ENCODE assay signal across 28 mouse cellular contexts in genomic region chr13:18495021-18495811, GRCm38 (mm10).
DNase-seq lines count a peak whose midpoint lies in the region; ATAC-seq lines count a peak whose summit lies in the region.
"Had no signal": no experiment of that assay in that cellular context is flagged by ENCODE, and none has a peak within 500 bp of the region (broad histone marks: within the 10 kb centered on the region; RNA-seq: fewer than 3 reads in every experiment).

No protein-coding gene starts in this region.

- no peak overlapping the region for H3K4me3 ChIP-seq in midbrain, embryonic 13.5 days (replicated peaks)
- no peak overlapping the region for H3K4me3 ChIP-seq in midbrain, embryonic 10.5 days
- H3K4me3 ChIP-seq in hindbrain, embryonic 15.5 days: no peak overlapping the region
- no peak overlapping the region for H3K4me3 ChIP-seq in neural tube, embryonic 14.5 days (ENCODE audit: low read depth, low read length)
- H3K4me3 ChIP-seq: embryonic facial prominence, embryonic 13.5 days; erythroblast, embryonic 14.5 days; limb, embryonic 13.5 days; liver, embryonic 12.5 days; midbrain, embryonic 12.5 days; stomach, embryonic 15.5 days had no signal

- WGBS in midbrain, embryonic 13.5 days: 71% methylated on average over 10 of the region's 10 CpGs
- WGBS in midbrain, embryonic 10.5 days: 76% methylated on average over 10 of the region's 10 CpGs
- WGBS in hindbrain, embryonic 15.5 days: 57% methylated on average over 10 of the region's 10 CpGs
- WGBS in neural tube, embryonic 14.5 days: 37% methylated on average over 10 of the region's 10 CpGs

- H3K4me1 ChIP-seq in midbrain, embryonic 13.5 days (replicated peaks): peaks cover 18% of the 10 kb centered on the region
- H3K4me1 ChIP-seq in midbrain, embryonic 10.5 days: peaks cover 34% of the 10 kb centered on the region
- H3K4me1 ChIP-seq in hindbrain, embryonic 15.5 days (replicated peaks): peaks cover 10% of the 10 kb centered on the region; the same call in 1 of the 2 replicates
- H3K4me1 ChIP-seq in neural tube, embryonic 14.5 days (ENCODE audit: control insufficient read depth, insufficient read depth, low read length): no peaks in the 10 kb centered on the region
- H3K4me1 ChIP-seq: embryonic facial prominence, embryonic 13.5 days; liver, embryonic 12.5 days; stomach, embryonic 15.5 days had no signal

- no peaks in the 10 kb centered on the region for H3K36me3 ChIP-seq in midbrain, embryonic 13.5 days
- no peaks in the 10 kb centered on the region for H3K36me3 ChIP-seq in midbrain, embryonic 10.5 days
- H3K36me3 ChIP-seq in hindbrain, embryonic 15.5 days: no peaks in the 10 kb centered on the region
- no peaks in the 10 kb centered on the region for H3K36me3 ChIP-seq in neural tube, embryonic 14.5 days (ENCODE audit: control insufficient read depth, insufficient read depth, low read length)
- H3K36me3 ChIP-seq: embryonic facial prominence, embryonic 13.5 days; limb, embryonic 13.5 days; liver, embryonic 12.5 days; midbrain, embryonic 12.5 days; stomach, embryonic 15.5 days had no signal

- peak overlapping the region; percentile 19 for H3K4me2 ChIP-seq in midbrain, embryonic 13.5 days (replicated peaks)
- 0 out of 2 replicates have a peak overlapping the region, but pooled peaks have one; percentile 13 for H3K4me2 ChIP-seq in hindbrain, embryonic 15.5 days
- H3K4me2 ChIP-seq in neural tube, embryonic 14.5 days (ENCODE audit: low read depth, low read length): no peak overlapping the region
- H3K4me2 ChIP-seq: embryonic facial prominence, embryonic 13.5 days; limb, embryonic 13.5 days; liver, embryonic 12.5 days; midbrain, embryonic 12.5 days; stomach, embryonic 15.5 days had no signal

- H3K9ac ChIP-seq in midbrain, embryonic 13.5 days (replicated peaks): 0 out of 2 replicates have a peak overlapping the region, but pooled peaks have one; percentile 14
- no peak overlapping the region for H3K9ac ChIP-seq in hindbrain, embryonic 15.5 days
- H3K9ac ChIP-seq in neural tube, embryonic 14.5 days (replicated peaks; ENCODE audit: low read depth, low read length): 0 out of 2 replicates have a peak overlapping the region, but pooled peaks have one; percentile 32
- H3K9ac ChIP-seq: embryonic facial prominence, embryonic 13.5 days; limb, embryonic 13.5 days; liver, embryonic 12.5 days; midbrain, embryonic 12.5 days; stomach, embryonic 15.5 days had no signal

- DNase-seq in frontal cortex, postnatal 10 days (ENCODE audit: low spot score in 2 of 2): no peak
- no peak for DNase-seq in midbrain, embryonic 10.5 days (ENCODE audit: low spot score)
- no peak for DNase-seq in adrenal gland, postnatal 25 days
- no peak for DNase-seq in kidney, adult 8-10 months
- DNase-seq: adrenal gland, postnatal 36 days; cerebellum, adult 11-12 months; cerebellum, postnatal 14 days; embryo, embryonic 11 days; gastrocnemius, postnatal 36 days; kidney, adult 2 months; kidney, postnatal 10 days; lung, adult 18-20 months; lung, postnatal 10 days; right cerebral cortex, postnatal 14 days; thymus, adult 2 months; thymus, postnatal 4 days had no signal

- H3K27ac ChIP-seq in midbrain, embryonic 13.5 days: 0 out of 2 replicates have a peak overlapping the region, but pooled peaks have one; percentile 17
- H3K27ac ChIP-seq in midbrain, embryonic 10.5 days (replicated peaks): no peak overlapping the region
- no peak overlapping the region for H3K27ac ChIP-seq in hindbrain, embryonic 15.5 days (replicated peaks)
- no peak overlapping the region for H3K27ac ChIP-seq in neural tube, embryonic 14.5 days (ENCODE audit: low read depth, low read length)
- H3K27ac ChIP-seq: embryonic facial prominence, embryonic 13.5 days; limb, embryonic 13.5 days; liver, embryonic 12.5 days; midbrain, embryonic 12.5 days; stomach, embryonic 15.5 days had no signal

- peaks cover 6% of the 10 kb centered on the region; the same call in 1 of the 2 replicates for H3K27me3 ChIP-seq in midbrain, embryonic 13.5 days
- H3K27me3 ChIP-seq in midbrain, embryonic 10.5 days (ENCODE audit: low read depth, poor library complexity, severe bottlenecking): peaks cover 16% of the 10 kb centered on the region
- 0 out of 2 replicates have a peak, but pooled peaks cover 2% of the 10 kb centered on the region for H3K27me3 ChIP-seq in hindbrain, embryonic 15.5 days
- no peaks in the 10 kb centered on the region for H3K27me3 ChIP-seq in neural tube, embryonic 14.5 days (ENCODE audit: control insufficient read depth, insufficient read depth, low read length)

- peak; percentile 76 for ATAC-seq in frontal cortex, adult (ENCODE audit: low TSS enrichment)
- no peak for ATAC-seq in midbrain, embryonic 13.5 days
- peak; percentile 69; the same call in 1 of the 2 replicates for ATAC-seq in hindbrain, embryonic 15.5 days (ENCODE audit: low FRiP score, low read depth)
- ATAC-seq in neural tube, embryonic 14.5 days (ENCODE audit: low read depth): peak; percentile 87
- ATAC-seq: CD4-positive, CD25-positive, alpha-beta regulatory T cell, adult 4 months; forebrain, embryonic 14.5 days; liver, embryonic 12.5 days had no signal

- no peaks in the 10 kb centered on the region for H3K9me3 ChIP-seq in midbrain, embryonic 13.5 days
- H3K9me3 ChIP-seq in midbrain, embryonic 10.5 days (replicated peaks): no peaks in the 10 kb centered on the region
- H3K9me3 ChIP-seq in hindbrain, embryonic 15.5 days: no peaks in the 10 kb centered on the region
- no peaks in the 10 kb centered on the region for H3K9me3 ChIP-seq in neural tube, embryonic 14.5 days (ENCODE audit: control insufficient read depth, low read length)
- H3K9me3 ChIP-seq: embryonic facial prominence, embryonic 13.5 days; limb, embryonic 13.5 days; liver, embryonic 12.5 days; midbrain, embryonic 12.5 days; stomach, embryonic 15.5 days had no signal
